Mouse (Mus musculus) 3T3-L1 (cell line): ENCODE measurements around the gene Src.

Source experiments
- DNase-seq: peaks from one replicate; pipeline ENCODE4 v3.0.0-alpha.2; 2015; ENCODE audit warnings: low read depth, low spot score

Gene Src

GRCm38 (mm10) chr2:157475437-157476379 lies 57.5 kb downstream of the Src start:
- no peak for DNase-seq

- DNase-seq: no peak
Measured at GRCm38 (mm10) chr2:157478651-157479050, 60.4 kb downstream of the Src start.

DNA sequence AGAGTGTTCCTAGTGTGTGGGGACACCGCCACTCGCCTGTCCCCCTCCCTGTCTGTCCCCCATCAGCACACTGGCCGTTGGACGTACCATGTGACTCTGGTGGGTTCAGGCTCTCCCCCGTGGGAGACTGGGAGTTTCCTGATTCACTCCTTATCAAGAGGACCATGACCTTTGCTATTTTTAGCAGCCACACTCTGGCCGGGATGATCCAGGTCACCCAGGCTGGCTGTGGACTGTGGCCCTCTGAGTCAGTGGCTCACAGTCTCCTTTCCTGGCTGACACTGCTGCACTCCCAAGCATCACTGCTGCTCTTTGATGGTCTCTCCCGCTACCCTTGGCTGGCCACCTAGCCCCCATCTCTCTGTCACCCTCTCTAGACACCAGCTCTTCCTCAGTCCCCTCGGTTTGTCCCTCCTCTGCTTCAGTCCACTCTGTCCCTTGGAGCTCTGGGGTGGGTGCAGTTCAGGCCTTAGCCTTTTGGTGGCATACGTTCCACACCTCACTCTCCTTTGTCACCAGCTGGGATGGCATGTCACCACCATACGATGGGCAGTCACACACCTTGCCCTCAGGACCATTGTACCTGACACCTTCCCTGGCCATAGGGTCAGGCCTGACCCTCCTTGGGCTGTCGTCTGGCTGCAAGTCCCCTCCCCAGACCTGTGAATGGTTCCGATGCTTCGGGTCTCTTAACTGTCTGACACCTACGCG lies 61.8 kb downstream of the Src start:
- DNase-seq: no peak

GRCm38 (mm10) chr2:157482729-157483128 lies 64.5 kb downstream of the Src start:
- DNase-seq: no peak

DNA sequence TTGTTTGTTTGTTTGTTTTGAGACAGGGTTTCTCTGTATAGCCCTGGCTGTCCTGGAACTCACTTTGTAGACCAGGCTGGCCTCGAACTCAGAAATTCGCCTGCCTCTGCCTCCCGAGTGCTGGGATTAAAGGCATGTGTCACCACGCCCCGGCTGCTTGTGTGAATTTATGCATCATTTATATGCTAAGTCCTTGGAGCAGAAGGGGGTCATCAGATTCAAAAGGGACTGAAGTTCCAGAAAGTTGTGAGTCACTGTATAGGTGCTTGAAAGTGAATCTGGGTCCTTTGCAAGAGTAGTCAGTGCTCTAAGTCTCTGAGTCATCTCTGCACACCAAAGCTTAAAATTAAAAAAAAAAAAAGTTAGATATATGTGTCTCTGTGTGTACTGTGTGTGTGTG lies 68.3 kb downstream of the Src start:
- peak; percentile 29 for DNase-seq

DNA sequence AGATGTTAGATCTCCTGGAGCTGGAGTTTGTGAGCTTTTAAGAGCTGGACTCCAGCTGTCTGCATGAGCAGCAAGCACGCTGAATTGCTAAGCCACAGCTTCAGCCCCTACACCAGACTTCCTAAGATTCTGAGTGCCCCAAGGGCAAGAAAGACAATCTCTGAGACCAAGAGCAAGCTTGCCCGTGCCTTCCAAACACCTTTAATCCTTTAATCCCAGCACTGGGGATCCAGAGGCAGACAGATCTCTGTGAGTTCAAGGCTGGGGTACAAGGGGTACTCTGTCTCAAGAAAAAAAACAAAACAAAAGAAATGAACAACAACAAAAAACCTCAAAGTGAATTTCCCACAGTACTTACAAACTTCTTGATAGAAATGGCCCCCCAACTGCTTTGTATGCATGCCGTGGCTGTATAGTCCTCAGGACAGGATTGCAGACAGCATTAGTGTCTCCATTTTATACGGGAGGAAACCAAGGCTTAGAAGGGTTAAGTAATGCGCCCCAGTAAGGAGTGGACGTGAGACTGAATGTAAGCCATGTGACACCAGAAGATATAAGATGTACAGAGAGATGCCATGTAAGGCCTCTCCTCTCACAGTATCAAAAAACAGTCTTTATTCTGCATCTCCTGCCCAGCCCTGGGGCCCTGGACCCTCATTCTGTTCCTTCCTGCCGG lies 68.9 kb downstream of the Src start:
- DNase-seq: no peak

GRCm38 (mm10) chr2:157487733-157488175 lies 69.5 kb downstream of the Src start:
- no peak for DNase-seq

DNA sequence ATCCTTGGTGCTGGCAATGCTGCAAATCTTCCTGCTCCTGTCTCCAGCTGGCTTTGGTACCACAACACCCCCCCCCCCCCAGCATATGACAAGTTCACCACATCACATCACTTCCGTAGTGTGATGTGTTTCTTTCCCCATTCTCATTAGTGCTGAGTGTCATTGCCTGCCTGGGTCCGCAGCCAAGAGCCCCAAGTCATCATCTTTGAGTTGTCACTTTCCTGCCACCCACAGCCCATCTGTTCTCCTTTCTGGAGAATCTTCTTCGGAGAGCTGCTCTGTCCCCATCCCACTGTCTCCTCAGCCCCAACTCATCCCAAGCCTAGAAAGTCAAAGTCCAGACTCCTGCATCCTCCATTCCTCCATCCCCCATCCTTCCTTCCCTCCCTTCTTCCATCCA lies 75.0 kb downstream of the Src start:
- no peak for DNase-seq

GRCm38 (mm10) chr2:157498529-157498928 lies 80.3 kb downstream of the Src start:
- DNase-seq: no peak

GRCm38 (mm10) chr2:157500364-157500763 lies 82.1 kb downstream of the Src start:
- no peak for DNase-seq

GRCm38 (mm10) chr2:157501324-157501723 lies 83.1 kb downstream of the Src start:
- peak; percentile 20 for DNase-seq

GRCm38 (mm10) chr2:157506779-157507178 lies 88.5 kb downstream of the Src start:
- no peak for DNase-seq

- DNase-seq: no peak
Measured at GRCm38 (mm10) chr2:157509182-157509581, 90.9 kb downstream of the Src start.

- DNase-seq: no peak
Measured at GRCm38 (mm10) chr2:157510031-157510430, 91.8 kb downstream of the Src start.

DNA sequence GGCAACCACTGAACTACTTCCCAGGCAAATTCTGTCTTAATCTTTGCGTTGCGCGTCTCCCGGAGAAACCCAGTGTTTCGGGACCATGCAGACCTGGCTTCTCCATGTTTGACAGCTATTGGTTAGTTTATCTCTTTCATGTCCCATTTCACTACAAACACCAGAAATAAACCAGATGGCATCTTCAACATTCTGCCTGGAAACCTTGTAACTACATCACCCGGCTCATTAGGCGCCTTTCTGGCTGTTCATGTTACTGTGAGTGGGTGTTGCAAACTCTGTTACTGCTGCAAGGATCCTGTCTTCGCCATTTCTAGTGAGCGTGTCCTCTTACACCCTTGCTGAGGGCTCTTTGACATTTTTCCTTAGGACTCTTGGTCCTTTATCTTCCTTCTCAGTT lies 94.6 kb downstream of the Src start:
- no peak for DNase-seq

- no peak for DNase-seq
Measured at GRCm38 (mm10) chr2:157513737-157514208, 95.5 kb downstream of the Src start.

DNA sequence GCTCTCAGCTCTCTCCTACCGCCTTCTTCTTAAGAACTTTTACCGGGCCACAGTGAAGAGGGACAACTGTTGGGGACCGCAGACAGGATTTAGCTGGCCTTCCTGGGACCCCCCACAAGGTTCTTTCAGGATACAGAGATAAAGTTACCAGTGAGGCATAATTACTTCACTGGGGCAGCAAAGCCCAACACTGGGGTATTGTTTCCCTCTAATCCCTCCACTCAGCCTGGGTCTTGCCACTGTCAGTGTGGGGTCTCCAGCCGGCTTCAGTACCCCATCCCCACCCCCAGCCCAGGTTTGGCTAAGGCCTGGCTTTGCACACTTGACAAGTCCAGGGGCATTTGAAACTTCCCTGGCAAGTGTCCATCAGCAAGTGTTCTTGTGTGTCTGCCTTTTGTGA lies 96.1 kb downstream of the Src start:
- DNase-seq: no peak

- DNase-seq: no peak
Measured at GRCm38 (mm10) chr2:157517526-157517925, 99.3 kb downstream of the Src start.

- no peak for DNase-seq
Measured at GRCm38 (mm10) chr2:157518451-157518850, 100.2 kb downstream of the Src start.

GRCm38 (mm10) chr2:157519452-157519851 lies 101.2 kb downstream of the Src start:
- DNase-seq: no peak

DNA sequence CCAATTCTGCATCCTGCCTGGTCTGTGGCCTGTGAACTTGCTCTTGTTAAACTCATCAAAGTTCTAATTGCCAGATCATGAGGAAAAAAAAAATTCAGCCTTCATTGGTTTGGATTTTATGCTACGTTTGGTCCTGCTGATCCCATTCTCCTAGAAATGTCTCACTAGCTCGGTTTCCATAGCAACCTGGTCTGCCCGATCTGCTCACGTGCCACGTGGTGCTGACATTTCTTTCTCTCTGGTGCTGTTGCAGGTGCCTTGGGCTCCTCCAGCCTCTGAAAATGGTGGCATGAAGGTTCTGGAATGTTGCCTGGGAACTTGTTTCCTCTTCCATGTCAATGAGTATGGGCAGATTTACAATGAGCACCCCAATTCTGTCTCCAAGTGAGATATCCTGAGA lies 102.3 kb downstream of the Src start:
- no peak for DNase-seq
